Mouse (Mus musculus) retina, embryonic 14.5 days (tissue): Measurements from ENCODE around the gene Ehbp1.
A peak's percentile ranks its signal among the peaks of the same experiment; 100 is the strongest.

ENCODE experiments used
- DNase-seq: peaks from one replicate; pipeline ENCODE4 v3.0.0-alpha.2; 2015; ENCODE audit warnings: low spot score

The Ehbp1 gene

DNA sequence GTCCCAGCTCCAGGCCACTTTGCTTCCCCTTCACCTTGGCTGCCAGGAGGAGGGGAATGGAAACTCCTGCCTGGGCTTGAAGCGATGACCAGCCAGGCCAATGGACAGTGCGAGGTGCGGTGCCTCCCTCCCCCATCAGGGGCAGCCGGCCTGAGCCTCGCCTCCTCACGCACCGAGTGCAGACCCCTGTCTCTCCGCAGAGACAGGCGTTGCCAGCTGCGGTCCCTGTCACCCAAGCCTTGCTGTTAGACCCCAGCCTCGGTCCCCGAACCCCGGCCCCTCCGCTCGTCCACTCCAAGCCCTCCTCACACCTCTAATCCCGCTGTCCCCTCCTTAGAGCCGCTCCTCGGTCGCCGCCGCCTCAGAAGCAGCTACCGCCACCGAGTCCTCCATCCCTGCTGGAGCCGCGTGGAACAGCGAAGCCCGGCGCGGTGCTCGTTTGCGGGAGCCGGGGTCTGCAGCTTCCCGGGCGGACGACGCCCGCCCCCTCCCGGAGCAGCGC lies 55.7 kb downstream of the Ehbp1 start:
- peak; percentile 67 for DNase-seq

- no peak for DNase-seq
Measured at GRCm38 (mm10) chr11:22276656-22277055, 65.4 kb downstream of the Ehbp1 start.

- DNase-seq, result no peak
Measured at GRCm38 (mm10) chr11:22274144-22274543, 67.9 kb downstream of the Ehbp1 start.

DNA sequence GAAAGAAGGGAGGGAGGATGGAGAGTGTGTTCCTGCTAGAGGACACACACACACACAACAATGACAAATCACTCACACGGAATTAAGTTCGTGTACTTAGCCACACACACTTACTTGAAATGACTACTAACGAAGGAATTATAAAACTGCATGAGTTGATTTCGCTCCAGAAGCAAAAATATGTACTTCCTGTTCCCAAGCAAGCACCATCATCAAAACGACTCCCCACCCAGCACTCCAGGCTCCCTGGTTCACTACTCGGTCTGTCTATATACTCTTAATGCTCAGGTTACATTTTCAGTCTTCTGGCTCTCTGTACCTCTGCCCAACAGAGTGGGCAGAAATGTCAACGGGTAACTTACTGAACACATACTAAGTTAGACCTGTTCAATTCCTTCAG lies 68.7 kb downstream of the Ehbp1 start:
- no peak for DNase-seq

DNA sequence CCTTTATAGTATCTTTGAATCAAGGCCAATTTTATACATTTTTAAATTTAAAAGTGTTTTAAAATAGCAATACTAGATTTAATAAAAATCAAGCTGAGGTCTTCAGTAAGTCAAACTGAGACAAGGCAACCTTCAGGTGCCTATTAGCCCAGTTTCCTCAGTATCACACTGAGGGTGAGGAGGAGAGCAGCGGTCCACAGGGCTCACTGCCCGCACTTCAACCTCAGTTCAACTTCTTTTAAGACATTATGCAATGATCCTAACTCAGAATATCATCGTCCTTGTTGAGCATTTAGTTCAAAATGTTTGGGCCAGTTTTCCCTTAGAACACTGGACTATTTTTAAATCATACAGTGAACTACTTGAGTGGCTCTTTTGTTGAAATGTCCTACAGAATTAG lies 70.2 kb downstream of the Ehbp1 start:
- no peak for DNase-seq

DNA sequence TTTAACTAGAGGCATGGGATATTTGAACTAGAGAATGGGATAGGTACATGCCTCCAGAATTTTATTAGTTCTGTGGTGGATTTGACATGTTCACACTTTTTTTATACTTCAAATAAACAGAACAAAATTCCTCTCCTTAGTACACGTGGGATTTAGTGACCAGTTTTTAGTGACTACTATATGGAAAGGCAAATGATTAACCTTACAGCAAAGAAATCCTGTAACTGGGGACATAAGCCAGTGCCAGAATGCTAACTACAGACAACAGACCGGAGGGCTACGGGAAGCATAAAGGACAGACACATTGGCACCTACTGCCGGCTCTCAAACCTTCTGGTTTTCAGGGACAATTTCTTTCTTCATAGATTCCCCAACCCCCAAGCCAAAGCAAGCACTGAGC lies 72.4 kb downstream of the Ehbp1 start:
- DNase-seq, result no peak

- DNase-seq, result no peak
Measured at GRCm38 (mm10) chr11:22269173-22269572, 72.9 kb downstream of the Ehbp1 start.

DNA sequence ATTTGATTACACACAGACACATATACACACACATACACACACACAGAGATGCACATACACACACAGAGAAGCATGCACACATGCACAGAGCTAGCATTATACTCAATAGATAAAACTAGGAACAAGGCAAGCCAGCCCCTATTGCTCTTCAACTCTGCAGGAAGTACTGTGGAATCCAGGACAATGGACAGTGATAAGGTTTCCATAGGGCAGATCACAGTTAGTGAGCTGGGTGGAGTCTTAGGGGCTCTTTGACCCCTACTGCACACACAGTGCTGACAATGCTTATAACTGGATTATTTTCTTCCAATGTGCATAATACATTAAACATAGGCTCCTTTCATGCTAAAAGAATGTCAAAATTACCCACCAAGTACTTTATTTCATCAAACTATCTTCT lies 75.1 kb downstream of the Ehbp1 start:
- DNase-seq, result no peak

DNA sequence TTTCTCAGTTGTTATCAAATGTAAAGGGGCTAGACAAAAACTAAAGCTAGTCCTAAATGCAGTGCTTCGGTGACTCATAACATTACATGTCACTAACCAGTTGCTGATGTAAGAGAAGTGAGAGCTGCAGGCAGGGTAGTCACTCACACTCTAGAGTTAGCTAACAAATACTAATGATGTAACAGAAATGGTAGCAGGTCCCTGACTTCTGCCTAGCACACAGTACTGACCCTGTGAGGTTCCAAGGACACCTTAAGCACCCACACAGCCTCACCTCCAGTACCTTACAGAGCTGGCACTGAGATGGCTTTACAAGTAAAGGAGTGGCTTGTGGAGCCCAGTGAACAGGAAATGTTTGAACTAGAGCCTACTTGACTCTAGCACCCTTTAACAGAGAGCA lies 86.7 kb downstream of the Ehbp1 start:
- no peak for DNase-seq

DNA sequence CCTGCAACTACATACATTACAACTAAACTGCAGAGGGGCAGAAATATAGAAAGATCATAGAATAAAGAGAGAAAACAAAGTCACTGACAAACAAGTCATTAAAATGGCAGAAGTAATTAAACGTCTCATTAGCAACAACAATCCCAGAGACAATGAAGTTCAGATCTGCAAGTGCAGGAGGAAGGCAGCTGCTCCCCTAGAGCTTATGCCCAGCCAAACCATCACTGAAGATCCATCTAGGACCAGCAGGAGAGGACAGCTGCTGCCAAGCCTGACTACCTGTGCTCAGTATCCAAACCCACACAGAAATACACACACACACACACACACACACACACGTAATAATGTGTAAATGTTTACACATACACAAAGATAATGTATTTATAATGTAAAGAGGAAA lies 92.7 kb downstream of the Ehbp1 start:
- peak; percentile 23 for DNase-seq

- DNase-seq, result no peak
Measured at GRCm38 (mm10) chr11:22247736-22248135, 94.4 kb downstream of the Ehbp1 start.

GRCm38 (mm10) chr11:22247069-22247468 lies 95.0 kb downstream of the Ehbp1 start:
- DNase-seq, result no peak

DNA sequence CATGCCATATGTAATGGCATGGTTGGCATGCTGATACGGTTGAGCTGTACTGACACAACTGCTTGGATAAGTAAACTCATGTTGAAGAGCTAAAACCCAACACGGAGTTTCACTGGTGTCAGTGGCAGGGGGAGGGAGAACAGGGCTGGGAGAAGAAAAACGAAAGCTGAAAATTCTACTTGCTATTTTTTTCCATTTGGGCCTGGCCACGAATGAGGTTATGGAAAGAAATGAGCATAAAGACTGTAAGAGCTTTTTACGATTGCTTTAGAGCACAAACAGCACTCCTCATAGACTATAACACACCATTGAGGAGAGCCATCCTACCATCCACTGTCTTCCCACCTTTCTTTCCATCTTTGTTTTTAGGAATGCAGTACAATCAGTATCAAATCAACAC lies 106.5 kb downstream of the Ehbp1 start:
- DNase-seq, result no peak

DNA sequence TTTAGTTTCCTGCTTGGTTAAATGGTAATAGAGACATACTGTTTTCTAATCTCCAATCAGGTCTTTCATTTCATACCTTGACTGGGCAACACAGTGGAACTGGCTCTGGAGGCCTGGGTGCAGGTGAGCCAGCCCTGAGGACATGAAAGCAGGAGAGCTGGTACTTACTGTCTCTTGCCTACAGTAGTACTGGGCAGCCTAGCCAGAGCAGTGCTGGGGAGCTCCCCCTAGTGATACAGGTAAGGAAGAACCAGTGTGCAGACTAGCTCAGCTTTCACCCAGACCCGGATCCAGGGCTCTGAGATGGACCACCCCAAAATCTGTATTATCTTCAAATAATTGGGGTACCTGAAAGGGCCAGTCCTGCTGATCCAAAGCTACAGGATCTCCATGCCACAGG lies 107.4 kb downstream of the Ehbp1 start:
- no peak for DNase-seq

DNA sequence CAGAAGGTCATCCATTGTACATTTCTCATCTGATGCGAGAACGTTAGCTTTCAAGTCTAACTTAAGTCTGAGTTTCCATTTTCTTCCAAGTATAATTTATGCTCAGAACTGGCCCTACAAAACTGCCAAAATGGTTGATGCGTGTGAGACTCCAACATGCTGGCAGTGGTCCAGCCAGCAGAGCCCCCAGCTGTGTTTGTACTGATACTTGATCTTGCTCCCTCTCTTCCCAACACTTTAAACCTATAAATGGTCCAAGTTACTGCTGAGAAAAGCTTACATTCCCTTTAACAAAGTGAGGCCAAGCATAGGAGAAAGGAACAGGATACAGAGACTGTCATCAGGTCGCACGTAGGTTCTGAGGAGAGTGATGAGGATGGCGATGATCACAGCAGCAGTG lies 111.2 kb downstream of the Ehbp1 start:
- no peak for DNase-seq

- peak; percentile 81 for DNase-seq
Measured at GRCm38 (mm10) chr11:22225619-22226018, 116.5 kb downstream of the Ehbp1 start.

GRCm38 (mm10) chr11:22218222-22218621 lies 123.9 kb downstream of the Ehbp1 start:
- DNase-seq, result no peak

DNA sequence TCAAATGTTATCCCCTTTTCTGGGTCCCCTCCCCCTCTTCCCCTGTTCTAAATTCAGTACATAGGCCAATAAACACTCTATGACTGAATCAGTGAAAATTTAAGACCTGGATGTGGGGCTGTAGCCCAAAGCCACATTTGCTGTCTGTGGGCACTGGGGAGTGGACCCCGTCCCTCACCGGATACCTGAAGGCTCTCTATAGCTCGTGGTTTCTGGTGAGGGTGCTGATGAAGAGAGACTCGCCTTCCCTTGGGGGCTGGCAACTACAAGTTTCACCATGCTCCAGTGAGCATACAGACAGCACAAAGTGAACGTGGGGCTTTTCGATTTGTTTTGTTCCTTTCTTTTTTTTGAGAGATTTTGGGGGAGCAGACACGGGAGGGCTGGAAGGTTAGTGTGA lies 125.2 kb downstream of the Ehbp1 start:
- DNase-seq, result no peak

DNA sequence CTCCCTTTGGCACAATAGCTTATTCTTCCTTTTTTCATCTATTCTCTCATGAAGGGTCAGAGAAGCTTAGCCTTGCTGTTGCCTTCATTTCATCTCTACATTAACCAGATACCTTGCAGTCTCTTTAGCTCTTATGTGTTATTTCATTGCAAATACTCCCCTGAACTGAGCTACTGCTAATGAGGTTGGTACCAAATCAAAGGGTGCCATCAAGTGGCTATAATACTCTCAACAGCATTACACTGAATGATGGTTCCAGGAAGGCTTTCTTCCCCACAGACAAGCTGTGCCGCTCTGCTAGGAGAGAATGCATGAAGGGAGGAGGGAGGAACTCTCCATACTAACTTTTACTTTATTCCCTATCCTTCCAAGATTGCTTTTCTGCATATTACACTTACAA lies 135.5 kb downstream of the Ehbp1 start:
- peak; percentile 55 for DNase-seq

DNA sequence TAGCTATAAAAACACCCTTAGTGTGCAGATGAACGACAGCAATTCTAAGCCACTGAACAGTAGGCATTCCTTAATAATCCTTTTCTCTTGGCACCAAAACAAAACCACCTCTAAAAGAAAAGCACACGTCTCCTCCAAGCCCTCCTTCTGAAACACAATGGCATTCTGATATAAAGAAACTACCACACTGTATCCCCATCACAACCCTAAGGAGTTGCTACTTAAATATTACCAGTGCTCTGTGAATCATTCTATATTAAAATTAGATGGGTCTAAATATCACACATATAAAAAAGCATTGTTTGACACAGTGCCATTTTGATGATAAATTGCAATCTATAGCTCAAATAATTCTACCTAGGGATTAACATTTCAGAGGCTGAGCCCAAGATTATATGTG lies 135.9 kb downstream of the Ehbp1 start:
- no peak for DNase-seq

DNA sequence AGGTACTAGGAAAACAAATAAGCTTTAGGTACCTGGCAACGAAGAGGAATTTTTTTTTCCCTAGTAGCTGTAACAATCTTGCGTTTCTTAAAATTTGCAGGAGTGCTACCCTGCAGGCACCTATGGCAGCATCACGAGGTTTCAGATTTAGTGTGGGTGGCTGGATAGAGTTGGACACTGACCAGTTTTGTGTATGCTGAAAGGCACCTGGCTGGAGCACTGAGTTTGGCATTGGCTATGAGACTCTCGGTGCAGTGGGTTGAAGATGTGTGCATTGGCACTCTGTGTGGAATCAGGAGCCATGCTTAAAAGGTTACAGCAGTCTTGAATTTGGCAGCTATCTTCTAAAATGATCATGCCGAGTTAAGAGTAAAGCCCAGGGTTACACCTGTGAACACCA lies 138.7 kb downstream of the Ehbp1 start:
- DNase-seq, result no peak

DNA sequence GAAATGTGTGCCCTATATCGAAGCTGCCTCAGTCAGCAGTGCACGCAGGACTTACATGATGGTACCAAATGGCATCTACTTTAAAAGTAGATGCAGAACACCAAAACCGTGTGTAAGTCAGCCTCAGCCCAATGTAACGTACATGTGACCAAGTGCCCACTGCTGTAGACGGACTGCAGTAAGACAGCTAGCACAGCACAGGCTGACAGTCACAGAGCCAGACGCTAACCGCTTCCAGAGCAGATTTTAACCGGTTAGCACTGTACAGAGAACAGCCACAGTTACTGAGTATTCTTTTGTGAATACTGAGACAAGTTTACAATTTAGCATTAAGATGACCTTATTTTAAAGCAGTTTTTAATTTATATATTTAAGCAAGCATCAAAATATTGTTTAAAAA lies 141.0 kb downstream of the Ehbp1 start:
- DNase-seq, result no peak

- DNase-seq, result no peak
Measured at GRCm38 (mm10) chr11:22199881-22200280, 142.2 kb downstream of the Ehbp1 start.

- DNase-seq, result no peak
Measured at GRCm38 (mm10) chr11:22198406-22198805, 143.7 kb downstream of the Ehbp1 start.

DNA sequence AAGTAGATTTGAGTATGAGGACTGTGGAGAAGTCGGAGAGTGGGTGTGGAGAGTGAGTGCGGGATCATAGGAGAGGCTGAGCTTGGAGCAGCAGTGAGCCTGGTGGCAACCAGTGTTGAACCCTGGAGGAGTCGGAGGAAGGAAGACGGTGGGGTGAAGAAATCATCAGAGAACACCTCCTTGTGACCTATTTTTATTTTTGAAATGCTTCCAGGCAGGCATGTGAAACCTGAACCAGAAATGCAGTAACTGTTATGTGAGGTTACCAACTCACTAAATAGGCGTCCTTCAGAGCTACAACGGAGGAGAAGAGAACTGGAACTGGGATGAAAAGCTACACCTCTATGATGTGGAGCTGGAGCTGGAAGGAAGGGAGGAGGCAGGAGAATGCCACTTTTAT lies 144.2 kb downstream of the Ehbp1 start:
- no peak for DNase-seq
